Mouse (Mus musculus) C2C12 (cell line): ENCODE data around the gene Srsf3. TPM values are rescaled to one million over a fixed set of nuclear protein-coding genes. Genes with fewer than 3 reads are reported as not detected.
A peak's percentile ranks its signal among the peaks of the same experiment; 100 is the strongest.

Source experiments
- H3K27me3 ChIP-seq: one replicate; pipeline ENCODE4 v1.6.1; 2011; ENCODE audit not compliant: control insufficient read depth, insufficient read depth, insufficient read length
- H3K36me3 ChIP-seq: one replicate; pipeline ENCODE4 v1.6.1; 2011; ENCODE audit not compliant: control insufficient read depth, insufficient read depth
- H3K4me3 ChIP-seq: one replicate; pipeline ENCODE4 v1.5.1; 2011; ENCODE audit warnings: mild to moderate bottlenecking, control low read depth; ENCODE audit not compliant: poor library complexity, insufficient read depth, severe bottlenecking
- H3K79me2 ChIP-seq: one replicate; pipeline ENCODE4 v1.6.1; 2011; ENCODE audit not compliant: control insufficient read depth, insufficient read depth
- H3K79me3 ChIP-seq: one replicate; pipeline ENCODE4 v1.6.1; 2011; ENCODE audit warnings: low read depth, control low read depth
- H3ac ChIP-seq: one replicate; pipeline ENCODE3; 2011; ENCODE audit warnings: low read depth; ENCODE audit not compliant: control insufficient read depth, insufficient read length
- CEBPB ChIP-seq: IDR thresholded peaks from one replicate; pipeline ENCODE4 v1.6.1; 2011; ENCODE audit warnings: low read depth, mild to moderate bottlenecking, control low read depth, moderate library complexity
- CTCF ChIP-seq: IDR thresholded peaks from one replicate; pipeline ENCODE4 v1.5.1; 2011; ENCODE audit not compliant: control insufficient read depth, insufficient read depth, insufficient read length
- FOSL1 ChIP-seq: IDR thresholded peaks from one replicate; pipeline ENCODE4 v1.8.0; 2011; ENCODE audit warnings: mild to moderate bottlenecking, low read length; ENCODE audit not compliant: poor library complexity, insufficient read depth, severe bottlenecking
- MAX ChIP-seq: IDR thresholded peaks from one replicate; pipeline ENCODE4 v1.6.1; 2011; ENCODE audit warnings: mild to moderate bottlenecking, control low read depth
- MYOD1 ChIP-seq: IDR thresholded peaks from one replicate; pipeline ENCODE4 v1.6.1; 2011; ENCODE audit warnings: low read depth; ENCODE audit not compliant: control insufficient read depth, insufficient read length
- MYOG ChIP-seq: IDR thresholded peaks from one replicate; pipeline ENCODE4 v1.6.1; 2011; ENCODE audit not compliant: control insufficient read depth, insufficient read length; ENCODE audit errors: extremely low read depth
- USF1 ChIP-seq: IDR thresholded peaks from one replicate; pipeline ENCODE4 v1.6.1; 2011; ENCODE audit warnings: low read depth, mild to moderate bottlenecking, control low read depth, moderate library complexity
- polyA plus RNA-seq: library from polyadenylated mRNA; unstranded; fragments of >200 nt; fragmentation: generic; extraction: Trizol; gene quantifications from one replicate; pipeline ENCODE4 v1.2.1, GENCODE M21; 2012; ENCODE audit warnings: missing spikeins

The Srsf3 gene
- polyA plus RNA-seq, 1 experiment = 235 TPM

GRCm38 (mm10) chr17:29044925-29045319 lies 12.5 kb downstream of the Srsf3 start:
- Histone ChIP-seq H3K27me3 (no peaks in the 10 kb centered on the region), H3K4me3 (no peak overlapping the region), H3ac (no peak overlapping the region), H3K36me3 (peaks cover 74% of the 10 kb centered on the region), H3K79me2 (peaks cover 46% of the 10 kb centered on the region), H3K79me3 (peaks cover 18% of the 10 kb centered on the region)
- TF ChIP-seq FOSL1 (no peak), CTCF (no peak), USF1 (no peak), MAX (no peak), MYOG (no peak), MYOD1 (no peak), CEBPB (no peak)

GRCm38 (mm10) chr17:29045741-29046530 lies 13.5 kb downstream of the Srsf3 start:
- no peaks in the 10 kb centered on the region for H3K27me3 ChIP-seq

GRCm38 (mm10) chr17:29046863-29047262 lies 14.4 kb downstream of the Srsf3 start:
- H3K36me3 ChIP-seq = peaks cover 58% of the 10 kb centered on the region
- H3K79me2 ChIP-seq = peaks cover 28% of the 10 kb centered on the region
- no peak for TF ChIP-seq CTCF
- no peak for TF ChIP-seq USF1
- TF ChIP-seq MYOD1 = no peak
- no peak for TF ChIP-seq MAX
- no peak for TF ChIP-seq MYOG
- no peak for TF ChIP-seq FOSL1
- no peak for TF ChIP-seq CEBPB

More at GRCm38 (mm10) chr17:29045741-29046530, 13.5 kb downstream of the Srsf3 start:
- Histone ChIP-seq H3K79me2 (peaks cover 35% of the 10 kb centered on the region), H3K4me3 (no peak overlapping the region), H3K79me3 (peaks cover 10% of the 10 kb centered on the region), H3ac (no peak overlapping the region), H3K36me3 (peaks cover 64% of the 10 kb centered on the region)
- TF ChIP-seq CEBPB = no peak
- no peak for TF ChIP-seq MYOD1
- TF ChIP-seq MYOG = no peak
- no peak for TF ChIP-seq USF1
- no peak for TF ChIP-seq CTCF
- TF ChIP-seq FOSL1 = no peak
- TF ChIP-seq MAX = no peak

GRCm38 (mm10) chr17:29047697-29048514 lies 15.5 kb downstream of the Srsf3 start:
- Histone ChIP-seq H3K79me3 (peaks cover 5% of the 10 kb centered on the region), H3K4me3 (no peak overlapping the region), H3K27me3 (no peaks in the 10 kb centered on the region), H3K79me2 (peaks cover 17% of the 10 kb centered on the region), H3ac (no peak overlapping the region), H3K36me3 (peaks cover 47% of the 10 kb centered on the region)
- TF ChIP-seq CEBPB (no peak), MYOD1 (no peak), MYOG (no peak), USF1 (no peak), MAX (no peak), CTCF (no peak), FOSL1 (no peak)

More at GRCm38 (mm10) chr17:29046863-29047262, 14.4 kb downstream of the Srsf3 start:
- Histone ChIP-seq H3K4me3 (no peak overlapping the region), H3K79me3 (peaks cover 7% of the 10 kb centered on the region), H3ac (no peak overlapping the region), H3K27me3 (no peaks in the 10 kb centered on the region)

GRCm38 (mm10) chr17:29048748-29049507 lies 16.5 kb downstream of the Srsf3 start:
- Histone ChIP-seq H3K79me2 (peaks cover 8% of the 10 kb centered on the region), H3K4me3 (no peak overlapping the region), H3K36me3 (peaks cover 37% of the 10 kb centered on the region), H3K79me3 (no peaks in the 10 kb centered on the region), H3K27me3 (no peaks in the 10 kb centered on the region), H3ac (no peak overlapping the region)
- TF ChIP-seq MYOG = no peak
- TF ChIP-seq CTCF = peak; percentile 75
